Mouse (Mus musculus): ENCODE measurements around the gene Tango2. TPM values are rescaled to one million over a fixed set of nuclear protein-coding genes. Genes with fewer than 3 reads are reported as not detected.

Gene Tango2
- polyA plus RNA-seq, 1 experiment from 2014 or later = 49.7 TPM

- H3K36me3 ChIP-seq = peaks cover 25% of the 10 kb centered on the region
- no peaks in the 10 kb centered on the region for H3K27me3 ChIP-seq
- peak overlapping the region; percentile 82 for H3K4me3 ChIP-seq
- H3K4me1 ChIP-seq = peaks cover 31% of the 10 kb centered on the region
- WGBS = 0% methylated on average over 4 of the region's 4 CpGs
- no peaks in the 10 kb centered on the region for H3K9me3 ChIP-seq
- H3K27ac ChIP-seq (replicated peaks) = peak overlapping the region; percentile 82
- ATAC-seq (ENCODE audit: low FRiP score, low read depth) = no peak
- peak overlapping the region; percentile 96 for H3K4me2 ChIP-seq (replicated peaks)
- H3K9ac ChIP-seq (replicated peaks) = peak overlapping the region; percentile 91
These were observed 59.7 kb downstream of the Tango2 start for GRCm38 (mm10) chr16:18288166-18288565.

- no peak overlapping the region for H3K27ac ChIP-seq (replicated peaks)
- ATAC-seq (ENCODE audit: low FRiP score, low read depth) = no peak
- no peaks in the 10 kb centered on the region for H3K4me1 ChIP-seq
- WGBS = 70% methylated on average over 2 of the region's 2 CpGs
- H3K4me2 ChIP-seq (replicated peaks) = no peak overlapping the region
- no peak overlapping the region for H3K4me3 ChIP-seq
- no peaks in the 10 kb centered on the region for H3K27me3 ChIP-seq
- H3K36me3 ChIP-seq = peaks cover 93% of the 10 kb centered on the region
- no peaks in the 10 kb centered on the region for H3K9me3 ChIP-seq
- no peak overlapping the region for H3K9ac ChIP-seq (replicated peaks)
These were observed 72.7 kb downstream of the Tango2 start for GRCm38 (mm10) chr16:18275166-18275565.

- 96% methylated on average over 5 of the region's 5 CpGs for WGBS
- Histone ChIP-seq H3K27ac (replicated peaks) (no peak overlapping the region), H3K4me2 (replicated peaks) (no peak overlapping the region), H3K27me3 (no peaks in the 10 kb centered on the region), H3K9me3 (no peaks in the 10 kb centered on the region), H3K4me1 (no peaks in the 10 kb centered on the region), H3K36me3 (peaks cover 82% of the 10 kb centered on the region), H3K9ac (replicated peaks) (no peak overlapping the region), H3K4me3 (no peak overlapping the region)
- no peak for ATAC-seq (ENCODE audit: low FRiP score, low read depth)
These were observed 79.7 kb downstream of the Tango2 start for GRCm38 (mm10) chr16:18268182-18268581.

- Histone ChIP-seq H3K4me3 (no peak overlapping the region), H3K9ac (replicated peaks) (no peak overlapping the region), H3K27ac (replicated peaks) (no peak overlapping the region), H3K36me3 (peaks cover 78% of the 10 kb centered on the region), H3K27me3 (no peaks in the 10 kb centered on the region), H3K4me1 (no peaks in the 10 kb centered on the region), H3K4me2 (replicated peaks) (no peak overlapping the region), H3K9me3 (no peaks in the 10 kb centered on the region)
- 90% methylated on average over 2 of the region's 2 CpGs for WGBS
- ATAC-seq (ENCODE audit: low FRiP score, low read depth) = no peak
These were observed 82.9 kb downstream of the Tango2 start for GRCm38 (mm10) chr16:18265024-18265423.

GRCm38 (mm10) chr16:18258221-18258620 lies 89.7 kb downstream of the Tango2 start, which contains the start of gene Gm49776:
TSS of gene Gm49776 (minus strand) at chr16:18258321.
- H3K4me1 ChIP-seq = no peaks in the 10 kb centered on the region
- WGBS = 94% methylated on average over 2 of the region's 2 CpGs

GRCm38 (mm10) chr16:18253866-18254265 lies 94.0 kb downstream of the Tango2 start:
- no peak for ATAC-seq (ENCODE audit: low FRiP score, low read depth)
- no peaks in the 10 kb centered on the region for H3K27me3 ChIP-seq
- H3K4me3 ChIP-seq = no peak overlapping the region
- H3K36me3 ChIP-seq = peaks cover 81% of the 10 kb centered on the region
- peaks cover 26% of the 10 kb centered on the region for H3K4me1 ChIP-seq
- 90% methylated on average over 1 of the region's 1 CpGs for WGBS
- H3K4me2 ChIP-seq (replicated peaks) = no peak overlapping the region
- no peak overlapping the region for H3K27ac ChIP-seq (replicated peaks)
- no peak overlapping the region for H3K9ac ChIP-seq (replicated peaks)
- no peaks in the 10 kb centered on the region for H3K9me3 ChIP-seq

More at GRCm38 (mm10) chr16:18258221-18258620, 89.7 kb downstream of the Tango2 start, which contains the start of gene Gm49776:
- peaks cover 92% of the 10 kb centered on the region for H3K36me3 ChIP-seq
- H3K9ac ChIP-seq (replicated peaks) = no peak within 1 kb of the TSS
- no peak within 1 kb of the TSS for H3K4me3 ChIP-seq
- no peak for ATAC-seq (ENCODE audit: low FRiP score, low read depth)
- H3K9me3 ChIP-seq = no peaks in the 10 kb centered on the region
- H3K27ac ChIP-seq (replicated peaks) = no peak within 1 kb of the TSS
- no peak within 1 kb of the TSS for H3K4me2 ChIP-seq (replicated peaks)
- H3K27me3 ChIP-seq = no peaks in the 10 kb centered on the region

- no peaks in the 10 kb centered on the region for H3K27me3 ChIP-seq
- 90% methylated on average over 6 of the region's 6 CpGs for WGBS
- no peak overlapping the region for H3K4me3 ChIP-seq
- no peak for ATAC-seq (ENCODE audit: low FRiP score, low read depth)
- no peak overlapping the region for H3K4me2 ChIP-seq (replicated peaks)
- peaks cover 72% of the 10 kb centered on the region for H3K36me3 ChIP-seq
- H3K9ac ChIP-seq (replicated peaks) = no peak overlapping the region
- peaks cover 26% of the 10 kb centered on the region for H3K4me1 ChIP-seq
- no peaks in the 10 kb centered on the region for H3K9me3 ChIP-seq
- no peak overlapping the region for H3K27ac ChIP-seq (replicated peaks)
These were observed 95.2 kb downstream of the Tango2 start for GRCm38 (mm10) chr16:18252736-18253135.

- peak overlapping the region; percentile 93 for H3K4me2 ChIP-seq (replicated peaks)
- no peaks in the 10 kb centered on the region for H3K27me3 ChIP-seq
- WGBS = 68% methylated on average over 10 of the region's 10 CpGs
- no peak for ATAC-seq (ENCODE audit: low FRiP score, low read depth)
- peak overlapping the region; percentile 8 for H3K27ac ChIP-seq (replicated peaks)
- H3K4me1 ChIP-seq = peaks cover 40% of the 10 kb centered on the region
- peak overlapping the region; percentile 96; the same call in 1 of the 2 replicates for H3K4me3 ChIP-seq
- peaks cover 64% of the 10 kb centered on the region for H3K36me3 ChIP-seq
- H3K9ac ChIP-seq (replicated peaks) = peak overlapping the region; percentile 92; the same call in 1 of the 2 replicates
- H3K9me3 ChIP-seq = no peaks in the 10 kb centered on the region
These were observed 96.8 kb downstream of the Tango2 start for GRCm38 (mm10) chr16:18250828-18251790.

MicroRNA genes within 50 kb of the gene (microRNA counts, 519-probe panel; counts per million panel counts)
- not detected for microRNA mmu-miR-1306
- microRNA mmu-miR-185 = 5,032 counts per million, percentile 42 among the panel's probes with 10 or more counts

Small RNA genes within 50 kb of the gene (microRNA-seq; reads per million reads assigned to microRNA genes)
- gene Gm24572 = 4.2 reads per million, percentile 16 among the genes with 10 or more reads in this experiment
- not detected for gene Gm26219
- gene Mir1306 = 455 reads per million, percentile 70 among the genes with 10 or more reads in this experiment
- 473 reads per million, percentile 70 among the genes with 10 or more reads in this experiment for gene Mir185

Other genes starting within 250 kb of the Tango2 start
- gene Rtn4r, start 220.5 kb downstream of the Tango2 start, polyA plus RNA-seq (2016; fragmentation: Nextera tagmentation; extraction: Ambion mirVana) = 7.6 and 7.9 TPM in 2 replicates
- gene Ccdc188, start 130.2 kb downstream of the Tango2 start, polyA plus RNA-seq (2016; fragmentation: Nextera tagmentation; extraction: Ambion mirVana) = not detected in 2 replicates
- 15.0 and 16.6 TPM in 2 replicates for gene Zdhhc8, start 113.0 kb downstream of the Tango2 start, polyA plus RNA-seq (2016; fragmentation: Nextera tagmentation; extraction: Ambion mirVana)
- 112 and 120 TPM in 2 replicates for gene Trmt2a, start 99.4 kb downstream of the Tango2 start, polyA plus RNA-seq (2016; fragmentation: Nextera tagmentation; extraction: Ambion mirVana)
- 869 and 888 TPM in 2 replicates for gene Ranbp1, start 99.4 kb downstream of the Tango2 start, polyA plus RNA-seq (2016; fragmentation: Nextera tagmentation; extraction: Ambion mirVana)
- gene Gm49776, start 89.8 kb downstream of the Tango2 start, polyA plus RNA-seq (2016; fragmentation: Nextera tagmentation; extraction: Ambion mirVana) = 1.9 and 3.3 TPM in 2 replicates
- 40.2 and 42.2 TPM in 2 replicates for gene Dgcr8, start 58.9 kb downstream of the Tango2 start, polyA plus RNA-seq (2016; fragmentation: Nextera tagmentation; extraction: Ambion mirVana)
- 129 and 134 TPM in 2 replicates for gene Arvcf, start 79 bp upstream of the Tango2 start, polyA plus RNA-seq (2016; fragmentation: Nextera tagmentation; extraction: Ambion mirVana)
- 22.5 and 23.8 TPM in 2 replicates for gene Txnrd2, start 78.3 kb upstream of the Tango2 start, polyA plus RNA-seq (2016; fragmentation: Nextera tagmentation; extraction: Ambion mirVana)
- gene Comt, start 78.7 kb upstream of the Tango2 start, polyA plus RNA-seq (2016; fragmentation: Nextera tagmentation; extraction: Ambion mirVana) = 54.9 and 60.1 TPM in 2 replicates
- gene Gnb1l, start 150.6 kb upstream of the Tango2 start, polyA plus RNA-seq (2016; fragmentation: Nextera tagmentation; extraction: Ambion mirVana) = 11.0 and 11.2 TPM in 2 replicates
- 2.1 TPM in 2 replicates for gene Rtl10, start 150.8 kb upstream of the Tango2 start, polyA plus RNA-seq (2016; fragmentation: Nextera tagmentation; extraction: Ambion mirVana)
- gene Tbx1, start 242.6 kb upstream of the Tango2 start, polyA plus RNA-seq (2016; fragmentation: Nextera tagmentation; extraction: Ambion mirVana) = 1.4 and 2.0 TPM in 2 replicates